Mouse (Mus musculus) stomach, postnatal 0 days (tissue): Measurements from ENCODE around the gene Strip2. TPM values are rescaled to one million over a fixed set of nuclear protein-coding genes. Genes with fewer than 3 reads are reported as not detected.

Source experiments
- ATAC-seq: fragments of 200-750 bp; cut with Nextera tagmentation; 2 replicates; pipeline ENCODE4 v1.8.0; 2017; ENCODE audit not compliant: low FRiP score, low TSS enrichment
- DNase-seq: peaks from one replicate; pipeline ENCODE4 v3.0.0-alpha.2; 2016; ENCODE audit warnings: low spot score
- H3K27ac ChIP-seq: fragments of 300-500 bp; sonication (generic); replicated peaks from 2 replicates; pipeline ENCODE4 v1.5.1; 2014; ENCODE audit warnings: mild to moderate bottlenecking, control low read depth
- H3K27me3 ChIP-seq: fragments of 300-500 bp; sonication (generic); 2 replicates; pipeline ENCODE4 v1.6.1; 2014; ENCODE audit warnings: low read length; ENCODE audit not compliant: control insufficient read depth, insufficient read depth
- H3K36me3 ChIP-seq: fragments of 300-500 bp; sonication (generic); 2 replicates; pipeline ENCODE4 v1.6.1; 2014; ENCODE audit warnings: low read length, mixed read lengths; ENCODE audit not compliant: control insufficient read depth, insufficient read depth
- H3K4me1 ChIP-seq: fragments of 300-500 bp; sonication (generic); replicated peaks from 2 replicates; pipeline ENCODE4 v1.6.1; 2014; ENCODE audit warnings: antibody characterized with exemption; ENCODE audit not compliant: control insufficient read depth, insufficient read depth
- H3K4me2 ChIP-seq: fragments of 300-500 bp; sonication (generic); replicated peaks from 2 replicates; pipeline ENCODE4 v1.6.1; 2014; ENCODE audit warnings: low read depth, mild to moderate bottlenecking, control low read depth, moderate library complexity
- H3K4me3 ChIP-seq: fragments of 300-500 bp; sonication (generic); 2 replicates; pipeline ENCODE4 v1.5.1; 2014; ENCODE audit warnings: low read depth, low read length, control low read depth
- H3K9ac ChIP-seq: fragments of 300-500 bp; sonication (generic); 2 replicates; pipeline ENCODE4 v1.6.1; 2014; ENCODE audit warnings: mild to moderate bottlenecking, low read length, control low read depth, mixed read lengths
- H3K9me3 ChIP-seq: fragments of 300-500 bp; sonication (generic); 2 replicates; pipeline ENCODE4 v1.6.1; 2016; ENCODE audit warnings: low read length; ENCODE audit not compliant: control insufficient read depth
- CTCF ChIP-seq: IDR thresholded peaks from 2 replicates; pipeline ENCODE4 v1.5.1; 2016; ENCODE audit warnings: antibody characterized with exemption, low read depth, mild to moderate bottlenecking, moderate library complexity
- EP300 ChIP-seq: optimal IDR thresholded peaks from 2 replicates; pipeline ENCODE3; 2016; ENCODE audit warnings: antibody characterized with exemption
- WGBS: fragments of 180-500 bp; shearing (Covaris S2); extraction: QIAGEN DNeasy Blood & Tissue Kit; methylation state at CpG from one replicate; pipeline ENCODE4 v1.1.7; 2014; 5-methylcytosine and 5-hydroxymethylcytosine counted together
- polyA plus RNA-seq: library from polyadenylated mRNA; unstranded; fragments of >200 nt; fragmentation: Nextera tagmentation; extraction: Ambion mirVana; gene quantifications from 2 replicates; pipeline ENCODE4 v1.2.1, GENCODE M21; 2015

Strip2 gene
- polyA plus RNA-seq, 1 experiment from 2014 or later, result 0.16 TPM

DNA sequence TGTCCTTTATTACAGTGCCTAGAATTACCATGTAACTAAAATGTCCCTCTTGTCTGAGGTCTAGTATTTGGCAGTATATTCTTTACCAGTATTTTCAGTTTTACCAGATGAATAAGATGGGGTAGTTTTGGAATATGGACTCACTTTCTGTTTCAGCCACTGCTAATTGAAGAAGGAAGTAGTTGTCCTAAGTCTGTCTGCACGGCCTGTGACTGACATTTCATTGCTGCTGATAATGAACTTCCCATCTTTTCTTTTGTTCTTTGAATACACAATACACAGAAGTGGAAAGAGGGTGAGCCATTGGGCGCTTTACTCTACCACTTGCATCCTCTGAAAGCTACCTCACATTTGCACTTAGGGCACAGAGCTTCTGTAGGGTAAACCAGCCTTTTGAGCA, 14.6 kb upstream of the Strip2 start:
- Histone ChIP-seq H3K9me3 (no peaks in the 10 kb centered on the region), H3K4me3 (no peak overlapping the region), H3K36me3 (no peaks in the 10 kb centered on the region), H3K9ac (no peak overlapping the region), H3K27me3 (no peaks in the 10 kb centered on the region), H3K27ac (no peak overlapping the region), H3K4me2 (no peak overlapping the region), H3K4me1 (no peaks in the 10 kb centered on the region)
- no peak for DNase-seq
- TF ChIP-seq CTCF, result no peak
- no peak for TF ChIP-seq EP300
- no peak for ATAC-seq
- WGBS, result 70% methylated on average over 2 of the region's 2 CpGs

DNA sequence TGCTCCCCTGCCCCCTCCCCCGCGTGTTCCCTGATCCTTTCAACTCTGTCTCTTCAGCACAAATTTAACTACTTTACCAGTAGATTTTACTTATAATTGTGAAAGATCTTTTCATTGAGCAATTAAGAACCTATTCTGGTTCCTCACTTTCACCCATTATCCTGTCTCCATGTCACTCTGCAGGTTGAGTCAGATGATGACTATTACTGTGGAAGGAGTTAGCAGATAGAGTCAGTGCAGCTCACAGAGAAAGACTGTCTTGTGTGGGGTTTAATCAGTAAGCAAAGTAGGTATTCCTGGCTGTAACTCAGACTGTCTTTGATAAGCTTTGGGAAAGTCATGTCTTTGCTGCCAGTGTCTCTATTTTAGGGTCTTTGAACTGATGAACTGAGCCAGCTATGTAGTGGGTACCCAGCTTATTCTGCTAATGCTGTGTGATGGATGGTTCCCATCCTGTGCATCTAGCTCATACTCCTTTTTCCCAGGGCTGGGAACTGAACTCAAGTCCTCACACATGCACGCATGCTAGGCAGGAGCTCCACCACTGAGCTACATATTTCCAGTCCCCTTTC, 13.4 kb upstream of the Strip2 start:
- TF ChIP-seq CTCF, result no peak
- no peak for TF ChIP-seq EP300
- H3K4me3 ChIP-seq, result no peak overlapping the region
- 0 out of 2 replicates have a peak, but pooled peaks cover 3% of the 10 kb centered on the region for H3K36me3 ChIP-seq
- DNase-seq, result no peak
- no peak overlapping the region for H3K27ac ChIP-seq
- no peak overlapping the region for H3K4me2 ChIP-seq
- H3K9me3 ChIP-seq, result no peaks in the 10 kb centered on the region
- H3K9ac ChIP-seq, result no peak overlapping the region
- WGBS, result 92% methylated on average over 3 of the region's 3 CpGs
- H3K27me3 ChIP-seq, result no peaks in the 10 kb centered on the region
- ATAC-seq, result no peak
- H3K4me1 ChIP-seq, result no peaks in the 10 kb centered on the region

DNA sequence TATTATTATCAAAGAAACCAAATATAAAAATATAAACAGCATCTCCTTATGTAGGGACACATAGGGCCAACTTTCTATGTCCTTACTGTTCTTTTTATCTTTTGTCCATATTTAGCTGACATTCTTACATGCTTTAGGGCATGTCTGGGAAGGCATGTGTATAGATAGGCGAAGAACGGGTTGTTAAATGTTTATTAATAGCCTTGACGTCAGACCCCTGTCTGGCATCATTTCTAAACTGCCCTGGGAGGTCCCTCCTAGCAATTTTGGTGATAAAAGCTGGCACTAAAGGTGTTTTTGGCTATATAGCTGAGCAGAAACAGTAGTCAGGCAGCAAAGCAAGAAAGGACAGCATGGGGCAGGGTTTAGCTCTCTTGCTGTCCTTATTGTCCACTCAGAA, 12.5 kb upstream of the Strip2 start:
- DNase-seq, result no peak

GRCm38 (mm10) chr6:29910631-29911030, 6.2 kb upstream of the Strip2 start:
- H3K9me3 ChIP-seq, result no peaks in the 10 kb centered on the region
- no peak overlapping the region for H3K4me2 ChIP-seq
- no peak for DNase-seq
- no peak overlapping the region for H3K9ac ChIP-seq
- 72% methylated on average over 3 of the region's 3 CpGs for WGBS
- TF ChIP-seq CTCF, result no peak
- no peak for TF ChIP-seq EP300
- H3K27ac ChIP-seq, result no peak overlapping the region
- no peaks in the 10 kb centered on the region for H3K4me1 ChIP-seq
- H3K27me3 ChIP-seq, result no peaks in the 10 kb centered on the region
- no peak for ATAC-seq
- peaks cover 3% of the 10 kb centered on the region; the same call in 1 of the 2 replicates for H3K36me3 ChIP-seq
- no peak overlapping the region for H3K4me3 ChIP-seq

More for the DNA sequence above, 12.5 kb upstream of the Strip2 start:
- no peak for TF ChIP-seq CTCF
- no peak for TF ChIP-seq EP300
- ATAC-seq, result no peak
- Histone ChIP-seq H3K27me3 (no peaks in the 10 kb centered on the region), H3K4me2 (no peak overlapping the region), H3K9me3 (no peaks in the 10 kb centered on the region), H3K4me1 (no peaks in the 10 kb centered on the region), H3K4me3 (no peak overlapping the region), H3K9ac (no peak overlapping the region), H3K36me3 (0 out of 2 replicates have a peak, but pooled peaks cover 3% of the 10 kb centered on the region), H3K27ac (no peak overlapping the region)
- 63% methylated on average over 3 of the region's 3 CpGs for WGBS

- Histone ChIP-seq H3K27me3 (no peaks in the 10 kb centered on the region), H3K27ac (no peak overlapping the region), H3K9me3 (no peaks in the 10 kb centered on the region), H3K4me3 (no peak overlapping the region), H3K36me3 (no peaks in the 10 kb centered on the region; the same call in 1 of the 2 replicates), H3K4me2 (no peak overlapping the region), H3K9ac (no peak overlapping the region), H3K4me1 (peaks cover 4% of the 10 kb centered on the region)
- peak; percentile 41 for TF ChIP-seq CTCF
- no peak for TF ChIP-seq EP300
- DNase-seq, result no peak
- no peak for ATAC-seq
- 26% methylated on average over 1 of the region's 1 CpGs for WGBS
Measured at GRCm38 (mm10) chr6:29913673-29914072, 3.1 kb upstream of the Strip2 start.

DNA sequence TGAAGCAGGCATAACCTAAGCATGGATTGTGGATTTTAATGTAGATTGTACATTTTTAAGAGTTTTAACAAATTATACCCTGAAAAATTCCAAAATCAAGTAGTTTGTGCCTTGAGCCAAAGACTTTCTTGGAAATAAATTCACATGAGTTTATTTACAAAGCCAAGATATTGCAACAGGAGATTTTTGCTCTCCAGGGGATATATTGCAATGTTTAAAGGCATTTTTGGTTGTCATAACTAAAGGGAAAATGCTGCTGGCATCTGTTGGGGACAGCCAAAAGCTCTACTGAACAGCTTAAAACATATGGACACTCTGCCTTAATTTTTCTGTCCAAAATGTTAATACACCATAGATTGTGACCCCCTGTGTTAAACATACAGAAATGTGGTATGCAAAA, 2.7 kb upstream of the Strip2 start:
- TF ChIP-seq EP300 (no peak), CTCF (no peak)
- Histone ChIP-seq H3K27ac (no peak overlapping the region), H3K36me3 (no peaks in the 10 kb centered on the region; the same call in 1 of the 2 replicates), H3K9ac (no peak overlapping the region), H3K4me1 (peaks cover 4% of the 10 kb centered on the region), H3K4me2 (no peak overlapping the region), H3K9me3 (no peaks in the 10 kb centered on the region), H3K27me3 (no peaks in the 10 kb centered on the region), H3K4me3 (no peak overlapping the region)
- DNase-seq (no peak), ATAC-seq (no peak)
